In genomic region chr13:98683412-98683811, GRCm38 (mm10) we compare ENCODE assay signal across 26 mouse cellular contexts. TPM values are rescaled to one million over a fixed set of nuclear protein-coding genes. Genes with fewer than 3 reads are reported as not detected.
"Had no signal": no experiment of that assay in that cellular context is flagged by ENCODE, and none has a peak within 500 bp of the region (broad histone marks: within the 10 kb centered on the region; RNA-seq: fewer than 3 reads in every experiment).

No protein-coding gene starts in this region.

- H3K9me3 ChIP-seq: midbrain, embryonic 10.5 days; midbrain, embryonic 12.5 days; neural tube, embryonic 15.5 days; stomach, embryonic 15.5 days had no signal

- H3K9ac ChIP-seq: lung, embryonic 14.5 days; midbrain, embryonic 12.5 days; neural tube, embryonic 13.5 days; neural tube, embryonic 15.5 days; stomach, embryonic 15.5 days had no signal

- H3K36me3 ChIP-seq: midbrain, embryonic 10.5 days; midbrain, embryonic 12.5 days; neural tube, embryonic 13.5 days; neural tube, embryonic 15.5 days; stomach, embryonic 15.5 days had no signal

- H3K4me3 ChIP-seq: midbrain, embryonic 10.5 days; midbrain, embryonic 12.5 days; myocyte; neural tube, embryonic 13.5 days; neural tube, embryonic 15.5 days; stomach, embryonic 15.5 days had no signal

- ATAC-seq: midbrain, embryonic 16.5 days had no signal

- H3K4me2 ChIP-seq: lung, embryonic 14.5 days; midbrain, embryonic 12.5 days; neural tube, embryonic 13.5 days; neural tube, embryonic 15.5 days; stomach, embryonic 15.5 days had no signal

- DNase-seq: lung, adult 18-20 months; lung, embryonic 14.5 days; lung, postnatal 10 days; lung, postnatal 4 days; midbrain, embryonic 14.5 days; retina, postnatal 1 day; right cerebral cortex, adult 18-20 months; right cerebral cortex, postnatal 25 days; thymus, adult 2 months; thymus, postnatal 25 days; thymus, postnatal 4 days had no signal

- H3K27me3 ChIP-seq: midbrain, embryonic 12.5 days; neural tube, embryonic 13.5 days; neural tube, embryonic 15.5 days; stomach, embryonic 15.5 days had no signal

- H3K27ac ChIP-seq: midbrain, embryonic 10.5 days; midbrain, embryonic 12.5 days; neural tube, embryonic 13.5 days; neural tube, embryonic 15.5 days; stomach, postnatal 0 days had no signal

RNA-seq across cellular contexts. Expression of gene Tmem171, which starts 11.2 kb away (rescaled TPM):
- total RNA-seq: megakaryocyte, adult 5-6 weeks; megakaryocyte-erythroid progenitor cell, adult 5-6 weeks had no signal
- polyA plus RNA-seq: midbrain, embryonic 10.5 days; midbrain, embryonic 12.5 days; midbrain, embryonic 14.5 days; midbrain, embryonic 16.5 days; neural tube, embryonic 11.5 days; neural tube, embryonic 13.5 days; neural tube, embryonic 15.5 days had no signal

RNA-seq across cellular contexts. Expression of gene Tmem174, which starts 46.2 kb away (rescaled TPM):
- total RNA-seq: megakaryocyte-erythroid progenitor cell, adult 5-6 weeks had no signal
- polyA plus RNA-seq: liver, embryonic 16.5 days; lung, embryonic 16.5 days; midbrain, embryonic 12.5 days; midbrain, embryonic 14.5 days; midbrain, embryonic 16.5 days; myocyte; neural tube, embryonic 11.5 days; neural tube, embryonic 13.5 days; neural tube, embryonic 15.5 days; stomach, embryonic 15.5 days; stomach, postnatal 0 days; testis, adult 2 months; urinary bladder, adult 2 months had no signal
